Mouse (Mus musculus) erythroblast, embryonic 14.5 days (primary cell): ENCODE measurements around the gene Atp6ap1l.

Experiments used
- GATA1 ChIP-seq: IDR thresholded peaks from 2 replicates; pipeline ENCODE4 v1.6.1; 2012; ENCODE audit warnings: low read length, inconsistent platforms, mixed read lengths
- TAL1 ChIP-seq: IDR thresholded peaks from 3 replicates; pipeline ENCODE4 v1.6.1; 2012; ENCODE audit warnings: low read length, inconsistent platforms, mixed read lengths

GRCm38 (mm10) chr13:90896098-90896497 lies 9.1 kb downstream of the Atp6ap1l start:
- TF ChIP-seq GATA1 (no peak), TAL1 (no peak)
